31 mouse cellular contexts compared by ENCODE assay signal in genomic region chr1:36542925-36543324, GRCm38 (mm10). TPM values are rescaled to one million over a fixed set of nuclear protein-coding genes. Genes with fewer than 3 reads are reported as not detected.
"Had no signal": no experiment of that assay in that cellular context is flagged by ENCODE, and none has a peak within 500 bp of the region (broad histone marks: within the 10 kb centered on the region; RNA-seq: fewer than 3 reads in every experiment).

No protein-coding gene starts in this region.

- H3K27me3 ChIP-seq: embryonic facial prominence, embryonic 12.5 days; embryonic facial prominence, embryonic 13.5 days; embryonic facial prominence, embryonic 15.5 days; forebrain, embryonic 12.5 days; forebrain, embryonic 13.5 days; forebrain, embryonic 15.5 days had no signal

- H3K4me2 ChIP-seq: embryonic facial prominence, embryonic 12.5 days; embryonic facial prominence, embryonic 13.5 days; embryonic facial prominence, embryonic 15.5 days; forebrain, embryonic 12.5 days; forebrain, embryonic 13.5 days; forebrain, embryonic 15.5 days; heart, embryonic 11.5 days had no signal

- DNase-seq: cerebellum, adult 9-11 months; cerebellum, postnatal 14 days; cerebellum, postnatal 25 days; cerebellum, postnatal 36 days; embryo, embryonic 11 days; forebrain, postnatal 0 days; gastrocnemius, postnatal 10 days; gastrocnemius, postnatal 14 days; gastrocnemius, postnatal 25 days; gastrocnemius, postnatal 36 days; heart, adult 11 months; heart, adult 18-20 months; heart, adult 2 months had no signal

- H3K4me3 ChIP-seq: embryonic facial prominence, embryonic 10.5 days; embryonic facial prominence, embryonic 12.5 days; embryonic facial prominence, embryonic 13.5 days; embryonic facial prominence, embryonic 15.5 days; erythroblast, embryonic 14.5 days; forebrain, embryonic 10.5 days; forebrain, embryonic 12.5 days; forebrain, embryonic 13.5 days; forebrain, embryonic 15.5 days; heart, adult 2 months; heart, embryonic 10.5 days had no signal

- H3K27ac ChIP-seq: embryonic facial prominence, embryonic 10.5 days; embryonic facial prominence, embryonic 12.5 days; embryonic facial prominence, embryonic 13.5 days; embryonic facial prominence, embryonic 15.5 days; forebrain, embryonic 10.5 days; forebrain, embryonic 12.5 days; forebrain, embryonic 13.5 days; forebrain, embryonic 15.5 days; heart, adult 2 months had no signal

RNA-seq across cellular contexts. Expression of gene Gm42417, which starts 3.7 kb away (rescaled TPM):
- total RNA-seq: common myeloid progenitor, adult 5-6 weeks had no signal
- polyA plus RNA-seq: embryonic facial prominence, embryonic 11.5 days; embryonic facial prominence, embryonic 13.5 days; embryonic facial prominence, embryonic 14.5 days; erythroblast, embryonic 14.5 days; forebrain, embryonic 10.5 days; forebrain, embryonic 11.5 days; forebrain, embryonic 14.5 days; forebrain, embryonic 15.5 days; frontal cortex, adult 2 months; gonadal fat pad, adult 2 months; heart, adult 2 months; heart, embryonic 11.5 days had no signal
